Mouse (Mus musculus): ENCODE data around the gene Pik3c2b.
"Not testable (repeated sequence)": the region's sequence is repeated elsewhere in the genome, so short reads cannot be mapped to it uniquely, and the experiment has no call there.

Pik3c2b gene

DNA sequence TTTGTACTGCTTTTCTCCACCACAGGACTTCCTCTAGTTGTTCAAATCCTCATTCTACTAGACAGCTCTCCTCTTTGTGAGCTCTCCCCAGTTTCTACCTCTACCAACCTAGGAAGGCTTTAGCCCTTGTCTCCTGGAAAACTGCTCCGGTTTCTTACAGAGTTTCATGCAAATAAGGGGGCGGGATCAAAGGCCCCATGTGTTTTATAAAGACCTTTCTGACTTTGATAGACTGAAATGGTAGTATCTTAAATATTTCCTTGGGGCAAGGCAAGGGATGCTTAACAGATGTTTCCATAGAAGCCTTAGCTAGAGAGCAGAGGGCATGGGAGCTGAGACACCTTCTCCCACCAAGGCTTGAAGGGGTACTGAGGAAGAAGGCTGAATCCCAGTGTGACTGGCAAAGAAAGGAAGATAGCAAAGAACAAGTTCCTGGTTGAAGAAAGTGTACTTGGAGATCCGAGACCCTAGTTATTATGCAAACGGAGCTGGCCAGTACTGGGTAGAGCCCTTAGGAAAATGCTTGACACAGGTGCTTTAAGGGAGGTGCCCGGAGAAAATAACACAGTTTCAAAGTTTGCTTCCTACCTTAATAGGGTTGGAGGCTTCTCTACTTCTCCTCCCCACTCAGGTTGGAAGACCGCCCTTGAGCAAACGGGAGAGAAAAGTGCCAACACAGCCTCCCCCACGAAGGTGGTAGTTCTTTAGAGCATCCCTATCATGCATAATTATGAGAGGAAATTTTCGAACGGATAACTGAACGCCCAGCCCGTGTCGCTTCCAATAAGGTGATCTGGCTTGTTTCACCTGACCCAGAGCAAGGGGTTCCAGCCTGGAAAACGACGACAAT is at the start of gene Pik3c2b:
Gene Pik3c2b (plus strand): TSS at position 657 of the 850 bp plus-strand sequence.
- DNase-seq (ENCODE audit: low spot score in 2 of 2), result no peak

DNA sequence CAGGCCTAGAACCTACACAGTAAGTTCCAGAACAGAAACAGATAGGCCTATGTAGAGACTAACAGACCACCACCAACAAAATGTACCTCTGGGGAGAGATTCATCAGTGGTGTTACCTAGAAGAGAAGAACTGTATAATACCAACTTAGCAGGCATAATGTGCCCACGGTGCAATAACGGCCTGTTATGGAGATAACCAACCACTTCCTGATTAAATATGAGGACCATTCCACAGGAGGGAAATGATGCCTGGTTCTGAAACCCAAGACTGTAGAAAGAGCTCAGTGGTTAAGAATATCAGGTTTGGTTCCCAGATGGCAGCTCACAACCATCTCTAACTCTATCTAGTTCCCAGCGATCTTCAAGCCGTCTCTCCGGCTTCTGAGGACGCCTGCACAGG is 45.1 kb upstream of the Pik3c2b start:
- no peak for DNase-seq (ENCODE audit: low spot score in 2 of 2)

DNA sequence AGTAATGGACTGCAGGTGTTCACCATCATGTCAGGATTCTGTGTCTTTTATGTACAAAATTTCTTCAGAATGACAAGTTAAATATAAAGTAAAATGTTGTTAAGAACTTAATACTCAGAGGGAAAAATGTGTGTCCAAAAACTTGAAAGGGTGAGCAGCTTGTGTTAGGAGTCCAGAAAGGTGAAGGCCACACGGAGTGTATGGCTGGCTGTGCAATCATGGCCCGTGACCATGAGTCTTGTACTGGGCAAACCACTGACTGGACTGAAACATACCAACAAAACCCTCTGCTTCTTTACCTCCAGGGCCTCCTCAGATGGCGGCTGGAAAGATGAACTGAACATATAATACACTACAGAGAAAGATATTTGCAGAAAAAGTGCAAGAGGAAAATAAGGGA is 38.9 kb upstream of the Pik3c2b start:
- no peak for DNase-seq (ENCODE audit: low spot score in 2 of 2)

DNA sequence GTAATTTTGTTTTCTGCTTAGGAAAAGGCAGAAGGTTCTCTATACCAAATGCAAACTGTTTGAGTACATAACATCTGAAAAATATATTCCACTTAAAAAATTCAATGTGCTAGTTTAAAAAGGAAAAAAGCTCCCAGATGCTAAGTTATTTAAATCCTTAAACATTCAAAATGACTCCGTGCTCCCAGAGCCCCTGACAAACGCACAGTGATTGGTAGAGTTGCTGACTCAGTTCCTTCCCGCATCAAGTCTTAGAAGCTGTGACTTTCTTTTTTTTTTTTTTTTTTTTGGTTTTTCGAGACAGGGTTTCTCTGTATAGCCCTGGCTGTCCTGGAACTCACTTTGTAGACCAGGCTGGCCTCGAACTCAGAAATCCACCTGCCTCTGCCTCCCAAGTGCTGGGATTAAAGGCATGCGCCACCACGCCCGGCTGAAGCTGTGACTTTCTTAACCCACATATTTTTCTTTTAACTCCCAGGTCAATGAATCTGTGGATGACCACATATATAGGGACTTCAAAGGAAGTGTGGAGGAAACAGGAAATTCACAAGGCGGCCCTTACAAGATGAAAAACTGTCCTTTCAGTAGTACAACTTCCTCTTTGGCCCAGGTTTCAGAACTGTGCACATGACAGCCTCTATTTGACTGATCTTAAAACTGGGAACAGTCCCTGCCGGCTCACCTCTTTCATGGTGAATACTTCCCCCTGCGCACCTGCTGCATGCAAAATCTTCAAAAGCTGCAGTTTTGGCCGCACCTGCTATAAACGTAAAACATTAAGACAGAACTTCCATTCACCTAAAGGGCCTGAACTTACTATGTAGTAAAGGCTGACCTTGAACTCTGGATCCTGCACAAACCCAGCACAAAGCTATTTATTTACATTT is 33.3 kb upstream of the Pik3c2b start:
- no peak for DNase-seq (ENCODE audit: low spot score in 2 of 2)

DNA sequence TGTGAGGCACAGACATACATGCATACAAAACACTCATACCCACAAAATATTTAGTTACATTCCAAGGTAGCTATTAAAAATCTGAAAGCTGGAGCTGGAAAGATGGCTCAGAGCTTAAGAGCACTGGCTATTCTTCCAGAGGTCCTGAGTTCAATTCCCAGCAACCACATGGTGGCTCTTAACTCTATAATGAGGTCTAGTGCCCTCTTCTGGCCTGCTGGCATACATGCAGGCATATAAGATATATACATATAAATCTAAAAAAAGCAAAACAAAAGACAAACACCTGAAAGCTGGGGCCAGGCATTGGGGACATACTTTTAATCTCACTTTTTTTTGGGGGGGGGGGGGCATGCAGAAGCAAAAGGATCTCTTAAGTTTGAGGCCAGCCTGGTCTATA is 32.1 kb upstream of the Pik3c2b start:
- no peak for DNase-seq (ENCODE audit: low spot score in 2 of 2)

DNA sequence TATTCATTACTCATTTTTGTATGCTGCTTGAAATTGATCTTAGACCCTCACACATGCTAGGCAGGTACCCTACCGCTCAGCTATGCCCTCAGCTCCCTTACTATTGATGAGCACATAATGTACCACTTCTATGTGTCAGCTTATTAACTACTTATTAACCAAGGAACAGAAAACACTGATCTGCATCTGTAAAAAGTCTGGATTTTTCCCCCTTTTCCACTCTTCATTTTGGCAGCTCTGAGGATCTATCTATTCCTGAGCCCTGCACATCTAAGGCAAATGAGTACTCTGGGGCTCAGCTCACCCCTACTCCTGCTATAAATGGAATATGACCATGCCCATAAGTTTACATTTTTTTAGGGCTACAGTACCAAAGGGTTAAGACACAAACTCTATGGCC is 31.3 kb upstream of the Pik3c2b start:
- no peak for DNase-seq (ENCODE audit: low spot score in 2 of 2)

DNA sequence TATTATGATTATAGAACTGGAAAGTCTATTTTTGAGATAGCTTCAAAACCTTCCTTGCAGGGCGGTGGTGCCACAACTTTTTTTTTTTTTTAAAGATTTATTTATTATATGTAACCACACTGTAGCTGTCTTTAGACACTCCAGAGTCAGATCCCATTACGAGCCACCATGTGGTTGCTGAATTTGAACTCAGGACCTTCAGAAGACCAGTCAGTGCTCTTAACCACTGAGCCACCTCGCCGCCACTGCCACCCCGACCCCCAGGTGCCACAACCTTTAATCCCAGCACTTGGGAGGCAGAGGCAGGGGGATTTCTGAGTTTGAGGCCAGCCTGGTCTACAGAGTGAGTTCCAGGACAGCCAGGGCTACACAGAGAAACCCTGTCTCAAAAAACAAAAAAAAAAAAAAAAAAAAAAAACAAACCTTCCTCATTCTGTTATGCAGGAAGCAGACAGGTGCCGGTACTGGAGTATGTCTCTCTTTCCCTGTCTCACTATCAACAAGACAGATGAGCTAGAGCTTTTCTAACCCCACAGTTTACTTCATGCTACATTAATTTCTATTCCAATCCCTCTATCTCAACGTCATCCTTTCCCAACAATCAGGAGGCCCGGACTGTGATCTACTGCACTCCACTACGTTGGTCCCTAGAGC is 28.6 kb upstream of the Pik3c2b start:
- no peak for DNase-seq (ENCODE audit: low spot score in 2 of 2)

DNA sequence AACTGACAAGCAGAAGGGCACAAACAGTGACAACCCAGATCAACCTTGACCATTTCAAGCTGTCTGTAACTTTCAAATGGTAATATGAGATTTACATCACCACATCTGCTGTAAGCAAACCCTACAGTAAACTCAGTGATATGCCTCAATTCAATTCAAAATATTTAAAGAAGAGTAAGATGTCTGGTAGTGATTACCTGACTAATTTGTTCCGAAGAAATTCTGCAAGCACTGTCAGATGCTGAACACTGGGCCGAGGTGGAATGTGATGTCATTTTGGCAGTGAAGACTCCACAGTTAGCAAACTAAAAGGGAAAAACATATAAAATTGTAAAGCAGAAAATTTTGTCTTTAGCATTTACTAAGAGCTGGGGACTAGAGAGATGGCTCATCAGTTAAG is 26.9 kb upstream of the Pik3c2b start:
- no peak for DNase-seq (ENCODE audit: low spot score in 2 of 2)

DNA sequence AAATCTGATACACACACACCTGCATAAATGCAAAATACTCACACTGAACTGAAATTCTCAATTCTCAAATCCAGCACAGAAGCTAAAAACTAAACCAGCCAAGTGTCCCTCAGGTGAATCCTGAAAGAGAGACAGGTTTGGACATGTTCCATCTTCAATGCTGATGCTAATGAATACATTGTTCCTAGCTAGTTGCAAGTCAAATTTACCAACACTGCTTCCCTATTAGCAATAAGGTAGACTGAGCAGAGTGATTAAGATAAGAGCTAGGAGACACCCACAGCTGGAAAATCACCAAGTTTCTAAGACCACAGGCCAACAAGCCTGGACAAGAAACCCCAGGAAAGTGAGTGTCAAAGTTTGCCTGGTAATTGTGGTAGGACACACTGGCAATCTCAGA is 26.2 kb upstream of the Pik3c2b start:
- DNase-seq (ENCODE audit: low spot score in 2 of 2), result peak in 1 of 2 experiments; percentile 30

DNA sequence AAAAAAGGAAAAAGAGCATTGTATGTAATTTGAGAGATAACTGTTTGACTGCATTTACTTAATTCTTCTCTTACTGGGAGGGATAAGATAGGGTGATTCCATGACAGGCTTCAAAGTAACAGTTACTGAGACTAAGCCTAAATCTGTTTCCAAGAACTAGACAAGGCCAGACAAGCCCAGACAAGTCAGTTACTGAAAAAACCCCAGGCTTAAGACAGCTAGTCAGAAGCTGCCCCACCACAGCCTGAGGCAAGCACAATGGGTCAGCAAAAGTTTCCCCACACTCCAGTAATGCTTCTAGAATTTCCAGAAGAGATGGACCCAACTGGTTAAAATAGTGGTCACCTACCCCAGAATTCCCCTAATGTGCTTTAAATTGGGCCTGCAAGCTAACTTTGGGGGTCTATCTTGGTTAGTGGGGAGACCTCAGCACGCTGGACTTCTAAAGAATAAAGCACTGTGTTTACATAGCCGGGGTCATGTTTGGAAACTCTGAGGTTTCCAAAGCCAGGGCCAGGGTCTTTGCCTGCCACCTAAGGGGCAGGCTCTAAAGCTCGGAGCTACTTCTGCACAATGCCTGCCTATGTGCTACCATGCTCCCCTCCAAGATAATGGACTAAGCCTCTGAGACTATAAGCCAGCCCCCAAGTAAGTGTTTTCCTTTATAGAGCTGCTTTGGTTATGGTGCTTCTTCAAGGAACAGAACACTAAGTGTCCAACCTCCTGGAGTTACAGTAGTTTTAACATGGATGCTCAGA is 25.2 kb upstream of the Pik3c2b start:
- DNase-seq (ENCODE audit: low spot score in 2 of 2), result no peak

DNA sequence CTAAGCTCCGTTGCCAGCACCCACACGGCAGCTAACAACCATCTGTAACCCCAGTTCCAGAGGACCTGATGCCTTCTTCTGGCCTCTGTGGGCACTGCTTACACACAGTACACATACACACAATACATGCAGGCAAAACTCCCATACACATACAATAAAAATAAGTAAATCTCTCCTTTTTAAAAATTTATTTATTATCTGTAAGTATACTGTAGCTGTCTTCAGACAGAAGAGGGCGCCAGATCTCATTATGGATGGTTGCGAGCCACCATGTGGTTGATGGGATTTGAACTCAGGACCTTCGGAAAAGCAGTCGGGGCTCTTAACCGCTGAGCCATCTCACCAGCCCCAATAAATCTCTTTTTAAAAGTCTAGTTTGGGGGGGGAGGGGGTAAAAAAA is 24.1 kb upstream of the Pik3c2b start:
- no peak for DNase-seq (ENCODE audit: low spot score in 2 of 2)

DNA sequence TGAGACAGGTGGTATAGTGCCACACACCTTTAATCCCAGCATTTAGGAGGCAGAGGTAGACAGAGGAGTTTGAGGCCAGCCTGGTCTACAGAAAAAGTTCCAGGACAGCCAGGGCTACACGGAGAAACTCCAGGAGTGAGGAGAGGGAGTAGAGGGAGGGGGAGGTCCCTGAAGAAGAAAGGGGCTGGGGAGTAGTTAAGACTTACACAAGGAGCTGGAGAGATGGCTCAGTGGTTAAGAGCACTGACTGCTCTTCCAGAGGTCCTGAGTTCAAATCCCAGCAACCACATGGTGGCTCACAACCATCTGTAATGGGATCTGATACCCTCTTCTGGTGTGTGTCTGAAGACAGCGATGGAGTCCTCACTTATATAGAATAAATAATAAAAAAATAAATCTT is 23.5 kb upstream of the Pik3c2b start:
- DNase-seq (ENCODE audit: low spot score in 2 of 2), result not testable (repeated sequence)

DNA sequence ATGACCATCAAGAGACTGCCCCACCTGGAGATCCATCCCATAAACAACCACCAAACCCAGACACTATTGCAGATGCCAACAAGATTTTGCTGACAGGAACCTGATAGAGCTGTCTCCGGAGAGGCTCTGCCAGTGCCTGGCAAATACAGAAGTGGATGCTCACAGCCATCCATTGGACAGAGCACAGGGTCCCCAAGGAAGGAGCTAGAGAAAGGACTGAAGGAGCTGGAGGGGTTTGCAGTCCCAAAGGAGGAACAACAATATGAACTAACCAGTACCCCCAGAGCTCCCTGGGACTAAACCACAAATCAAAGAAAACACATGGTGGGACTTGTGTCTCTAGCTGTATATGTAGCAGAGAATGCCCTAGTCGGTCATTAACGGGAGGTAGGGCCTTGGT is 21.7 kb upstream of the Pik3c2b start:
- not testable (repeated sequence) for DNase-seq (ENCODE audit: low spot score in 2 of 2)

DNA sequence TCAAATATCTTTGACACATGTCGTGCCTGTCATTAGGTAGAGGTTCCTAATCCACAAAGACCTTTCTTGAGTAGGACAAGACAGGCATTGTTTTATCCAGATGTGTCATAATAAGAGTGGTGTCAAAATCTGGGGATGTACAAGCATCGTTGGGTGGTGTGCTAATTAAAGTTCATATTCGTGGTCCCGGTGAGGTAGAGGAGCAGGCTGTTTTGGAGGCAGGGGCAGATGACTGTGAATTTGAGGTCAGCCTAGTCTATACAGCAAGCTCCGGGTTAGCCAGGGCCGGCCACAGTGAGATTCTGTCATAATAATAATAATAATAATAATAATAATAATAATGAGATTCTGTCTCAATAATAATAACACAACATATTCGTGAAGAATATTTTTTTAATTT is 21.0 kb upstream of the Pik3c2b start:
- no peak for DNase-seq (ENCODE audit: low spot score in 2 of 2)

DNA sequence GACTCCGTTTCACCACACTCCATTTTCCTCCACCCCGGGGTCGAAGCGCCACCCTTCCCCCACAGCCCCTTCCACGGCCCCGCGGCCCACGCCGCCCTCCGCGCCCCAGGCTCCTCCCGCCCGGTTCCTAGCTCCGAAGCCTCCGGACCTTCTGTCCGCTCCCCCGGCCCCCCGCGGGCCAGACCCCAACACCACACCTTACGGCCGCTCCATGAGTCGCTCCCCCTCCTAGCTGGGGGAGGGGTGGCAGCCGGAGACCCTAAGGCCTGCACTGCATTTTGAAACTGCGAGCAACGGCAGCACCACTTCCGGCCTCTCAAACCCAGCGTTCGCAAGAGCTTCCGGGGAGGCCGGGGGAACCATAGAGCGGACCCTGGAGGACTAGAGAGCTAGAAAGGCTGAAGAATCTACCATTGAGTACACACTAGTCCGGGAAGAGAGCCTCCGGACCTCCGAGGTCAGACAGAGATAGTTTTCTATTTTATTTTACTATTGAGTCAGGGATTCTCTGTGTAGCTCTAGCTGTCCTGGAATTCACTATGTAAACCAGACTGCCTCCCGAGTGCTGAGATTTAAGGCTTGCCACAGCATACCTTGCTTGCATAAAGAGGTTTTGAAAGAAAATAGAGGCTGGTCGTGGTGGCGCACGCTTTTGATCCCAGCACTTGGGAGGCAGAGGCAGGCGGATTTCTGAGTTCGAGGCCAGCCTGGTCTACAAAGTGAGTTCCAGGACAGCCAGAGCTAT is 20.2 kb upstream of the Pik3c2b start:
- DNase-seq (ENCODE audit: low spot score in 2 of 2), result peak; percentile 58 to 83

DNA sequence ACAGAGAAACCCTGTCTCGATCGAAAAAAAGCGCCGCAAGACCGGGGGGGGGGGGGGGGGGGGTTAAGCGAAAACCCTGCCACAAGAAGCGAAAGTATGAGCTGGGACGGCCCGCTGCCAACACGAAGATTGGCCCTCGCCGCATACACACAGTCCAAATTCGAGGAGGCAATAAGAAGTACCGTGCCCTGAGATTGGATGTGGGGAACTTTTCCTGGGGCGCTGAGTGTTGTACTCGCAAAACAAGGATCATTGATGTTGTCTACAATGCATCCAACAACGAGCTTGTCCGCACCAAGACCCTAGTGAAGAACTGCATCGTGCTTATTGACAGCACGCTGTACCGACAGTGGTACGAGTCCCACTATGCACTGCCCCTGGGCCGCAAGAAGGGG is 19.7 kb upstream of the Pik3c2b start:
- not testable (repeated sequence) for DNase-seq (ENCODE audit: low spot score in 2 of 2)

DNA sequence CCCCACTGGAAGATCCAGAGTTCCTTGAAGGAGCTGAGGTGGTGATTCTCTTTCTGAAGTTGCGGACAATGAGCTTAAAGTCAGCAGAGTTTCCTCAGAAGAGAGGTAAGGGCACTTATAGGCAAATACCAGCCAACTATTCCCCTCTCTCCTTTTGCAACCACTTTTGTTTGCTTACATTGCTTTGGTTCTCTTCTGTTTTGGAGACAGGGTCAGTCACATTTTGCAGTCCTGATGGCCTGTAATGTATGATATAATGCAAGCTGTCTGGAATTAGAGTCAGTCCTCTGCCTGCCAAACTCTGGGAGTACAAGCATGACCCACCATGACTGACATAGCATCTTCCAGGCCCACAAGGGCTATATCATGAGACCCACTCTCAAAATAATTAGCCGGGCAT is 18.3 kb upstream of the Pik3c2b start:
- DNase-seq (ENCODE audit: low spot score in 2 of 2), result no peak

DNA sequence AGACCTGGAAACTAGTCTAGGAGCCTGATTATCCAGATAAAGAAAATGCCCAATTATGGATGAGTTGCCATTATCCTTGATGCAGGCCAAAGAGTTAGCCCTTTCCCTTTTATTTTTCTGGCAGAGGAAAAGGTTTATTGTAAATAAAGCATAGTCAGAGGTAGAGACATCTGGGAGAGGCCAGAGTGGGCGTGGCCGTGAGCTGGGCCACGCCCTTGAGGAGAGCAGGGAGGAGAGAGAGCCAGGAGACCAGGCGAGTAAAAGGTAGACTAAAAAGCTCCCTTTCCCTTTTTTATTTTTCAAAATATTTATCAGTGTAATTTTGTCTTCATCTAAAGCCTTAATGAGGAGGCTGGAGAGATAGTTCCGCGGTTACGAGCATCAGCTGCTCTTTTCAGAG is 17.5 kb upstream of the Pik3c2b start:
- DNase-seq (ENCODE audit: low spot score in 2 of 2), result no peak

DNA sequence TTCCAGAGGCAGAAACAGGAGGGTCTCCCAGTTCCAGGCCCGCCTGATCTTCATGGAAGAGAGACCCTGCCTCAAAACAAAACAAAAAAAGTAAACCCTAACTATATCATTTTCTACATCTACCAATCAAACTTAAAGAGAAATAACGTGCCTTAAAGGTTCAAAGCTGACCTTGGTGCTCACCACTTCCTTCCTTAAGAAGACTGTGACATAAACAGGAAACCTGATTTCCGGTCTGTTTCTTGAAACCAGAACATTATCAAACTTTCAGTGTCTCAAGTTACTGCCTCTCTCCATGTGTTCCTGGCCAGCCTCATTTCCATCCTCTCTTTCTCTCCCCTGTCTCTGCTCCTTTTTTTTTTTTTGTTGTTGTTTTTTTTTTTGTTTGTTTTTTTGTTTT is 15.7 kb upstream of the Pik3c2b start:
- no peak for DNase-seq (ENCODE audit: low spot score in 2 of 2)

DNA sequence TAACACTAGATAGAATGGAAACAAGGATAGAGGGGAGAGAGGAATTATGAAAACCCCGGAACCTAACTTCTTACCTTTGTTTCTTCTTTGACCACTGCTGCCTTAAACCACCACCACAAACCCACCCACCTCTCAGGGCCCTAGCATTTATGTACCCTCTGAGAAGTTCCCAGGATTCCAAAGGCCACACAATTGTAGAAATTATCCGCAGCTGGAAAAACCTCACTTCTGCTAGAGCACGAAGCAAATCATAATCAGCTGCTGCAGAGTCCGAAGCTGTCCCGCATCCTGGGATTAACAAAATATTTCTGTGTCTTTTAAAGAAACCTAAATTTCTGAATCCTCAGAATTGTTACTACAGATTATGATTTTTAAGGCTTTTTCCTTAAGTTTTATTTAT is 15.0 kb upstream of the Pik3c2b start, which contains the start of gene Mdm4:
Gene Mdm4 (minus strand): TSS at position 101 of the 400 bp plus-strand sequence.
- no peak for DNase-seq (ENCODE audit: low spot score in 2 of 2)

DNA sequence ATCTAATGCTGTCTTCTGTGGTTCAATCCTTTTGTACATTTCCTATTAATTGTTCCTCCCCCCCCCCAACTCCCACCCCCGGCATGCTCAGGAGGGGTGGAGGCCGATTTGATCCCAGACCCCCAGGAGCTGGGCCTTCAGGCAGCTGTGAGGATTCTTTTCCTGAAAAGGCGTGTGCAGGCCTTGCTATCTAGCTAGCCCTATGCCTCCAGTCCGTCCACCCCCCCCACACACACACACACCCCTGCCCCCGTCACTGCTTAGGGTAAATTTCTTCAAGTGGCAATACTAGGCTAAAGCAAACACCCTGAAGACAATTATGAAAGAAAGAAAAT is 12.5 kb upstream of the Pik3c2b start:
- DNase-seq (ENCODE audit: low spot score in 2 of 2), result no peak

Measured in urinary bladder, adult 18-20 months (tissue).